Mouse (Mus musculus) monocyte, adult 5-6 weeks (primary cell): ENCODE measurements around the gene Cfap46. TPM values are rescaled to one million over a fixed set of nuclear protein-coding genes. Genes with fewer than 3 reads are reported as not detected.

ENCODE experiments used
- total RNA-seq: library from RNA; stranded (forward); fragments of 200-1000, 200-491, 200-594 nt; gene quantifications from 3 replicates; pipeline ENCODE4 v1.2.3, GENCODE M21; 2017

The Cfap46 gene
- total RNA-seq, 1 experiment from 2014 or later = not detected

Other genes starting within 250 kb of the Cfap46 start
- gene Nkx6-2, start 101.0 kb downstream of the Cfap46 start, total RNA-seq = not detected in 3 replicates
- not detected in 3 replicates for gene Adgra1, start 150.4 kb upstream of the Cfap46 start, total RNA-seq
- not detected in 3 replicates for gene Kndc1, start 210.9 kb upstream of the Cfap46 start, total RNA-seq